Mouse (Mus musculus) forebrain, embryonic 11.5 days (tissue): ENCODE measurements around the gene Igfbp7. TPM values are rescaled to one million over a fixed set of nuclear protein-coding genes. Genes with fewer than 3 reads are reported as not detected.

Experiments
- ATAC-seq: fragments of 200-750 bp; cut with Nextera tagmentation; replicated peaks from 2 replicates; pipeline ENCODE4 v1.8.0; 2017; ENCODE audit warnings: moderate TSS enrichment; ENCODE audit not compliant: low FRiP score
- DNase-seq: peaks from one replicate; pipeline ENCODE4 v3.0.0-alpha.2; 2017; ENCODE audit warnings: low spot score
- H3K27ac ChIP-seq: fragments of 300-500 bp; sonication (generic); 2 replicates; pipeline ENCODE4 v1.5.1; 2014; ENCODE audit warnings: low read depth, low read length
- H3K27me3 ChIP-seq: fragments of 300-500 bp; sonication (generic); 2 replicates; pipeline ENCODE4 v1.6.1; 2014; ENCODE audit warnings: mild to moderate bottlenecking, low read length, mixed read lengths; ENCODE audit not compliant: control insufficient read depth, insufficient read depth
- H3K36me3 ChIP-seq: fragments of 300-500 bp; sonication (generic); 2 replicates; pipeline ENCODE4 v1.6.1; 2014; ENCODE audit warnings: mild to moderate bottlenecking, low read length, moderate library complexity, mixed read lengths; ENCODE audit not compliant: control insufficient read depth, insufficient read depth
- H3K4me1 ChIP-seq: fragments of 300-500 bp; sonication (generic); replicated peaks from 2 replicates; pipeline ENCODE4 v1.6.1; 2014; ENCODE audit warnings: low read length, mixed read lengths; ENCODE audit not compliant: control insufficient read depth, insufficient read depth
- H3K4me2 ChIP-seq: fragments of 300-500 bp; sonication (generic); 2 replicates; pipeline ENCODE4 v1.6.1; 2014; ENCODE audit warnings: low read depth, mild to moderate bottlenecking, low read length, moderate library complexity, mixed read lengths; ENCODE audit not compliant: severe bottlenecking
- H3K4me3 ChIP-seq: fragments of 300-500 bp; sonication (generic); 2 replicates; pipeline ENCODE4 v1.5.1; 2014; ENCODE audit warnings: low read depth, low read length
- H3K9ac ChIP-seq: fragments of 300-500 bp; sonication (generic); 2 replicates; pipeline ENCODE4 v1.6.1; 2014; ENCODE audit warnings: low read length
- H3K9me3 ChIP-seq: fragments of 300-500 bp; sonication (generic); 2 replicates; pipeline ENCODE4 v1.6.1; 2016; ENCODE audit warnings: low read length, mixed read lengths; ENCODE audit not compliant: control insufficient read depth
- WGBS: fragments of 180-500 bp; shearing (Covaris S2); extraction: QIAGEN DNeasy Blood & Tissue Kit; methylation state at CpG from one replicate; pipeline ENCODE4 v1.1.7; 2014; 5-methylcytosine and 5-hydroxymethylcytosine counted together
- polyA plus RNA-seq: library from polyadenylated mRNA; unstranded; fragments of >200 nt; fragmentation: Nextera tagmentation; extraction: Ambion mirVana; gene quantifications from 2 replicates; pipeline ENCODE4 v1.2.1, GENCODE M21; 2014

Igfbp7 gene
- polyA plus RNA-seq, 1 experiment from 2014 or later, result 15.4 TPM

DNA sequence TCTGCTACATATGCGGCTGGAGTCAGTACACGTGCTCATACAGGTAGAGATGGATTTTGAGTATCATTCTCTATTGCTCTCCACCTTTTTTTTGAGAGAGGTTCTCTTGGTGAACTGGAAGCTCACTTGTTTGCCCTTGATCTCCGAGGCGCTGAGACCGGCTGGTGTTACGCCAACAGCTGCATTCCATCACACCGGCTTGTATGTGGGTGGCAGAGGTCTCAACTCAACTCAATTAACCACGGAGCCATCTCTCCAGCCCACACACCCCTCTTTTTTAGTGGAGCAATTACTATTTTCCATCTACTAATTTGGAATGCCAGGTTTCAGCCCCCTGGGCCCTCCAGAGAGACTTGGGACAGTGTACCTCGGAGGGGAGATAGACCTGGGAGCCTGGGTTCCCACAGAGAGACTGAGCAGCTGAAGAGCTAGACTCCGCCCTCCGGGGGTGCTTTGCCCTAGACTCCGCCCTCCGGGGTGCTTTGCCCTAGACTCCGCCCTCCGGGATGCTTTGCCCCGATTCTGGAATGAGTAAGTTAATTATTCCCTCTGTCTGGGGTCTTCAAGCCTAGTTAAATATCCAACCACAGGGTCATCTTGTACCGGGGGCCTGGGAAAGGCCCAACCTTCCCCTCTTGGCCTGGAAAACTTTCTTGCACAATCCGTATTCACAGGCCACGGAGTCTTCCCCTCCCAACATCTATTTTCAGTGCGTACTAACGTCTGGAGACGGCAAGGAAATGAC is 50.3 kb downstream of the Igfbp7 start:
- H3K27me3 ChIP-seq, result no peaks in the 10 kb centered on the region; the same call in 1 of the 2 replicates
- no peak overlapping the region for H3K27ac ChIP-seq
- ATAC-seq (peak; percentile 57), DNase-seq (peak; percentile 74)
- H3K4me2 ChIP-seq, result peak overlapping the region; percentile 58
- H3K9me3 ChIP-seq, result no peaks in the 10 kb centered on the region
- H3K9ac ChIP-seq, result peak overlapping the region; percentile 33; the same call in 1 of the 2 replicates
- H3K4me1 ChIP-seq, result peaks cover 2% of the 10 kb centered on the region; the same call in 1 of the 2 replicates
- H3K36me3 ChIP-seq, result no peaks in the 10 kb centered on the region
- 14% methylated on average over 22 of the region's 22 CpGs for WGBS
- peak overlapping the region; percentile 28 for H3K4me3 ChIP-seq

DNA sequence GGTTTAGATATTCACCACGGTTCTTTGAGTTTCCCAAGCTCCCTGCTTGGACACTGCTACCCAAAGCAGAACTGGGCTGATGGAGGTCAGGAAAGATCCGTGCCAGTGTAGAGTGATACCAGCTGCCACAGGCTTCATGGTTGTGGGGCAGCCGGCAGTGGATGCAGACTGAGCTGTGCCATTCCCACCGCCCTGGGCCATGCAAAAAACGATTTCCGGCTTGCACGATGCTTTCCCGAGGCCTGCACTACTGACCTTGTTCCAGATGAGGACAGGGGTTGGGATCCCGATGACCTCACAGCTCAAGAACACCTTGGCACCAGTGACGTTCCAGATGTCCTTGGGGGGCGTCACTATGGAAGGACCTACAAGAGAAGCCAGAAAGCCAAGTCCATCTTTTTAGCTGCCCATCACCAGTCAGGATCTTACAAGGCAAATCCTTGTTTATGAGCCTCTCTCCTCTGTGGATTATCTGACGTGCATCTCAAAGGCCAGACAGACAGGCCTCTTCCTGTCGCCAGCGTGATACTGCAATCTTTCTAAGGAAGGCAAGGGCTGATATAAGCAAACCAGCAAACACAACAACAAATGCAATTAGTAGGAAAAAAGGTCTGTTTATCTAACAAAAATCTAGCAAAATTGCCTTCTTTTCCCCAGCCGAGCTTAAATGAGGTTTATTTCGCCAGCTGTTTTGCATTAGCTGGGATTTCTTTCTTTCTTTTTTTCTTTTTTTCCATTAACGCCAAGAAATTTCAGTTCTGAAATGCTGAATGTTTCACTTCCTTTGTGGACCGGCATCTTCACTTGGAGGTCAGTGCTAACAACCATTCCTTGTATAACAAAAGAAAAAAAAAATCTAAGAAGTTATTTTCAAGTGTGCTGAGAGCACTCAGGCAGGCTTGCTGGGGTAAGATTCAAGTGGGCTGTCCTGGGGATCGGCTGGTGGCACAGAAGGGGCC is 52.3 kb downstream of the Igfbp7 start:
- no peak overlapping the region for H3K27ac ChIP-seq
- H3K36me3 ChIP-seq, result no peaks in the 10 kb centered on the region; the same call in 1 of the 2 replicates
- H3K4me2 ChIP-seq, result no peak overlapping the region
- DNase-seq (no peak), ATAC-seq (no peak)
- H3K9me3 ChIP-seq, result no peaks in the 10 kb centered on the region
- no peak overlapping the region for H3K9ac ChIP-seq
- no peak overlapping the region for H3K4me3 ChIP-seq
- peaks cover 2% of the 10 kb centered on the region; the same call in 1 of the 2 replicates for H3K4me1 ChIP-seq
- WGBS, result 79% methylated on average over 19 of the region's 19 CpGs
- no peaks in the 10 kb centered on the region; the same call in 1 of the 2 replicates for H3K27me3 ChIP-seq

DNA sequence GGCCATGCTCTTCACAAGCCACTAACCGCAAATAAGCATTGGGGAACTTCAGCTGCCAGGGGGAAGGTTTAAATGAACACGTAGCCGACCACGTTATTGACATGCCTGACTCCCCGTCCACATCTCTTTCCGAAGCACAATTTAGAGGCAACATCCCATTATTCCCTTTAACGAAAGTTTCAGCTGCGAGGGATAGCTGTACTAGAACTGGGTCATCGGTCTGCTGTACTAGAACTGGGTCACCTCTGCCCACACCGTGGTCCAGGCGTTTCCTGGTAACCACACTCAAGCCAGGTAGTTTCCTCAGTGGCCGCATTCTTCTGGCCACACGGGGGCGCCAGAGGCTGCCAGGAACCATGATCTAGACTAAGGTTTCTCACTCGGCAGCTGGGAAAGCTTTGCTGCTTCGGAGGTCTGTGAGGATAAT is 53.5 kb downstream of the Igfbp7 start:
- no peaks in the 10 kb centered on the region; the same call in 1 of the 2 replicates for H3K36me3 ChIP-seq
- no peak overlapping the region for H3K4me3 ChIP-seq
- peak overlapping the region; percentile 41; the same call in 1 of the 2 replicates for H3K4me2 ChIP-seq
- H3K9me3 ChIP-seq, result no peaks in the 10 kb centered on the region
- ATAC-seq (peak; percentile 53), DNase-seq (peak; percentile 91)
- no peak overlapping the region for H3K27ac ChIP-seq
- H3K9ac ChIP-seq, result no peak overlapping the region
- no peaks in the 10 kb centered on the region; the same call in 1 of the 2 replicates for H3K27me3 ChIP-seq
- 10% methylated on average over 16 of the region's 16 CpGs for WGBS
- H3K4me1 ChIP-seq, result peaks cover 2% of the 10 kb centered on the region; the same call in 1 of the 2 replicates

DNA sequence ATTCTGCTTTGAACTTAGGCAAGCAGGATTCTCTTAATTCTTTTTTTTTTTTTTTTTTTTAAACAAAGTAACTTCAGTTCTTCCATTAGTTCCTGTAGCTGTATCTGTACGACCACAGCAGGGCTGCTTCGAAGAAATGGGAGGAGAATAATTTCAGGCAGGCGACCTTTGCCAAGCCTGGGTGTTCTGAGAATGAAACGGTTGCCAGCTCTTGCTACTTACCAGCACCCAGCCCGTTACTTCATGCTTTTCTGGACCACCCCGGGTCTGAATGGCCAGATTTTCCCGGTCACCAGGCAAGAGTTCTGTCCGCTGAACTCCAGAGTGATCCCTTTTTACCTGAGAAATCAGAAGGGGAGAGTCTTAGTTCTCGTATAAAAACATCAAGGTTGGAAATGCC is 56.1 kb downstream of the Igfbp7 start:
- H3K4me2 ChIP-seq, result no peak overlapping the region
- no peaks in the 10 kb centered on the region for H3K27me3 ChIP-seq
- WGBS, result 75% methylated on average over 9 of the region's 9 CpGs
- H3K36me3 ChIP-seq, result peaks cover 3% of the 10 kb centered on the region; the same call in 1 of the 2 replicates
- no peak overlapping the region for H3K27ac ChIP-seq
- no peak overlapping the region for H3K9ac ChIP-seq
- ATAC-seq (no peak), DNase-seq (no peak)
- H3K4me1 ChIP-seq, result 0 out of 2 replicates have a peak, but pooled peaks cover 2% of the 10 kb centered on the region
- no peak overlapping the region for H3K4me3 ChIP-seq
- H3K9me3 ChIP-seq, result no peaks in the 10 kb centered on the region

DNA sequence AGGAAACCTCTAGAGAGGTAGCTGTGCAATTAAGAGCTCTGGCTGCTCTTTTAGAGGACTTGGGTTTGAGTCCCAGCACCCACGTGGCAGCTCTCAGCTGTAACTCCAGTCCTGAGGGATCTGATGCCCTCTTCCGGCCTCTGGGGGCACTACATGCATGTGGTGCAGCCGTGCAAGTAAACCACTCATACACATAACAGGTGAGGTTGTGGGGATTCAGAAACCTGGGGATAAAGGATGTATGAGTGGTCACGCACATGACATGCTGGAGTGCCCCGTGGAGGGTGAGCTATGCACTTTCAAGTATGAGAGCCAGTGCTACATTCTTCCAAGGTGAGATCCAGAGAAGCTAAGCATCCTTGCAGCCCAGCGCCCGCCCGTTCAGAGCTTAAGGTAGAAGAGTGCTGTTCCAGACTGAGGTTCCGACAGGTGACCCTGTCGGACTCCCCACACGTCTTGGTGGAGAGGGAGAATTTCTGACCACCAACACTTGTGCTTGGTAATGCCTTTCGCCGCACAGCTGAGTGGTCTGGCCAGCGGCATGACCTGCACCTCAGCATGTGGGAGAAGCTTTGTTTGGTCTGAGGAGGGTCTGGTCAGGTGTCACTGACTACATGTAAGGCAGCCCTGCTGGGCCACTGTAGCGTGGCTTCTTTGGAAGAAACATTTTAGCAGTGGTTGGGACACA is 57.7 kb downstream of the Igfbp7 start:
- H3K36me3 ChIP-seq, result peaks cover 6% of the 10 kb centered on the region
- no peak overlapping the region for H3K9ac ChIP-seq
- 0 out of 2 replicates have a peak, but pooled peaks cover 2% of the 10 kb centered on the region for H3K4me1 ChIP-seq
- H3K4me2 ChIP-seq, result no peak overlapping the region
- no peak overlapping the region for H3K27ac ChIP-seq
- no peaks in the 10 kb centered on the region for H3K27me3 ChIP-seq
- no peak overlapping the region for H3K4me3 ChIP-seq
- ATAC-seq, result no peak
- DNase-seq, result no peak
- 93% methylated on average over 15 of the region's 15 CpGs for WGBS
- H3K9me3 ChIP-seq, result no peaks in the 10 kb centered on the region

DNA sequence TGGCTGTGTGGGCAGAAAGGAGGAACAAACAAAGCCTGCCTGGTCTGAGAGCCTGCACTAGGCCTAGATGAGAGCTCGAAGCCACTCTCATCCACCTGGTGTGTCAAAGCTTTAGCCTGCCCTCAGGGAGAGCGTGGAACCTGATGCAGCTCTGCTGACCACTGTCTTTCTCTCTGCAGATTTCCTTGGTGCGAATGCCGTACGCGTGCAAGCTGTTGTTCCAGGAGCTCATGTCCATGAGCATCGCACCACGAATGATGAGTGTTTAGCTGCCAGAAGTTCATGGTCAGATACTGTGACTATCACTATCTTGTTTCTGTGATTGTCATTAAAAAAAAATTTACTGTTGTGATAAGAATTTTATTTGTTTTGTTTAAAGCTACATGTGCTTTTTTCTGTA is 58.9 kb downstream of the Igfbp7 start:
- H3K9ac ChIP-seq, result no peak overlapping the region
- no peaks in the 10 kb centered on the region for H3K27me3 ChIP-seq
- DNase-seq, result no peak
- H3K36me3 ChIP-seq, result peaks cover 6% of the 10 kb centered on the region
- ATAC-seq, result no peak
- no peak overlapping the region for H3K4me2 ChIP-seq
- H3K27ac ChIP-seq, result no peak overlapping the region
- no peaks in the 10 kb centered on the region for H3K9me3 ChIP-seq
- no peaks in the 10 kb centered on the region for H3K4me1 ChIP-seq
- no peak overlapping the region for H3K4me3 ChIP-seq
- 97% methylated on average over 8 of the region's 8 CpGs for WGBS

DNA sequence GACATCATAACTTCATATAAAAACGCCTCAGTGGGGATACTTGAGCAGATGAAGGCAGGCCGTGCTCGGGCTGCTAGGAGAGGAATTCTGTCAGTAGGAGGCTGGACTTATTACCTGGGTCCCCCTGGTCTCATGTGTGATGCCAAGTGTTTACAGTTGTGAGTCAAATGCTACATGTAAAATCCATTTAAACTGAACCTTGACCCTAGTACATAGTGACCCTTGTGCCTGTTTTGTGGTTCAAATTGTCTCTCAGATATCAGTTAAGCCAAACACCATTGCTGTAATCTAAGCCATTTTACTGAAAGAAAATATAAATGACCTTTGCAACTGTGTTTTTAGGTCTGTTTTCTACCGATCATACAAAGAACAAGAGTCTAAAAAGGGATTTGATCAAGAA is 67.8 kb downstream of the Igfbp7 start:
- H3K4me2 ChIP-seq, result no peak overlapping the region
- no peak overlapping the region for H3K9ac ChIP-seq
- no peaks in the 10 kb centered on the region for H3K4me1 ChIP-seq
- ATAC-seq (no peak), DNase-seq (no peak)
- 87% methylated on average over 4 of the region's 4 CpGs for WGBS
- H3K27me3 ChIP-seq, result no peaks in the 10 kb centered on the region
- no peak overlapping the region for H3K4me3 ChIP-seq
- H3K27ac ChIP-seq, result no peak overlapping the region
- no peaks in the 10 kb centered on the region for H3K9me3 ChIP-seq
- H3K36me3 ChIP-seq, result peaks cover 21% of the 10 kb centered on the region

DNA sequence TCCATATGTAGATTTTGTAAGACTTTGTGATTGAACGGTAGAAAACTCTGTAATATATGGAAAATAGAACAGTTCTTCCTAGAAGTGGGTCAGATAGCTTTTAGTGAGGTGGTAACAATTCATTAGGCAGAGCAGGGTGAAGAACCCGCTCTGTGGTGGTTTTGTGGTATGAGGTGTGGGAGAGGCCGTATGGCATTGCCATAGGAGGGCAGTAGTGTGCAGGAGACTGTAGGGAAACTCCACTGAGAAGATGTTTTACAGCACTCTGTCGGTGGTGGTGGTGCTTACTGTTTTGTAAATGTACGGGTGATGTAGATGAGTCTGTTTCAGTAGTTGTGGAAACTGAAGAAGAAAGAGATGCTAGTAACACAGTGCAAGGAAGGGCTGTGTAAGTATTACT is 77.7 kb downstream of the Igfbp7 start:
- Histone ChIP-seq H3K9me3 (no peaks in the 10 kb centered on the region), H3K4me2 (no peak overlapping the region), H3K9ac (no peak overlapping the region), H3K4me1 (no peaks in the 10 kb centered on the region), H3K27me3 (no peaks in the 10 kb centered on the region), H3K36me3 (peaks cover 12% of the 10 kb centered on the region; the same call in 1 of the 2 replicates), H3K4me3 (no peak overlapping the region), H3K27ac (no peak overlapping the region)
- ATAC-seq (no peak), DNase-seq (no peak)
- 85% methylated on average over 5 of the region's 5 CpGs for WGBS
